Mouse (Mus musculus): ENCODE measurements around the gene Lrrc49. TPM values are rescaled to one million over a fixed set of nuclear protein-coding genes. Genes with fewer than 3 reads are reported as not detected.

Lrrc49 gene
- polyA plus RNA-seq, 2 experiments, result 15.3 to 16.2 TPM

DNA sequence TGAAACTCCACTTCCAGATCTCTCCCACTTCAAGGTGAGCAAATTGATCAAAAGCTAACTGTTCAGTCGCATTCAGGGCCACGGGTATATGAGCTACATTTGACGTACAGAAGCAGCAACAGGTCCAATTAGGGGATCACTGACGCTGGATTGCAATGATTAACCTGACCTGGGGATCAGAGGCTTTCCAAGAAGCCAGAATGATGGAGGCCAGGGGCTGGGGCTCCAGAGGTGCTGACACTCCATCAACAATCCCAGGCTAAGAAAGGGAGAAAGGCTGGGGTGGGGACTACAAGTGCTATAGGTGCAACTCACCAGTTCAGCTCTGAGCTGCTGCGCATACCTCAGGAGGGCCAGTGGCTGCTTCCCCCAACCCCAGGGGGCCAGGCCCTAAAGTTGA, 166.8 kb downstream of the Lrrc49 start:
- Histone ChIP-seq H3K36me3 (ENCODE audit: control insufficient read depth, insufficient read depth, low read length) (no peaks in the 10 kb centered on the region), H3K4me1 (ENCODE audit: control insufficient read depth, insufficient read depth, low read length) (peaks cover 30% of the 10 kb centered on the region), H3K9me3 (ENCODE audit: control insufficient read depth, low read length) (no peaks in the 10 kb centered on the region), H3K4me2 (replicated peaks; ENCODE audit: low read depth, low read length, severe bottlenecking) (peak overlapping the region; percentile 88), H3K27me3 (ENCODE audit: control insufficient read depth, insufficient read depth, low read length) (0 out of 2 replicates have a peak, but pooled peaks cover 14% of the 10 kb centered on the region), H3K4me3 (replicated peaks; ENCODE audit: low read length) (peak overlapping the region; percentile 62), H3K9ac (ENCODE audit: low read depth, low read length, severe bottlenecking) (peak overlapping the region; percentile 71), H3K27ac (replicated peaks; ENCODE audit: low read depth, low read length) (no peak overlapping the region)
- WGBS, result 17% methylated on average over 5 of the region's 5 CpGs
- no peak for TF ChIP-seq POLR2A (IDR thresholded peaks at IDR 0.05; ENCODE audit: borderline replicate concordance, extremely low read depth, insufficient read depth, insufficient read length)
- ATAC-seq (ENCODE audit: low FRiP score, low read depth), result no peak
- no peak for DNase-seq (ENCODE audit: low spot score)

DNA sequence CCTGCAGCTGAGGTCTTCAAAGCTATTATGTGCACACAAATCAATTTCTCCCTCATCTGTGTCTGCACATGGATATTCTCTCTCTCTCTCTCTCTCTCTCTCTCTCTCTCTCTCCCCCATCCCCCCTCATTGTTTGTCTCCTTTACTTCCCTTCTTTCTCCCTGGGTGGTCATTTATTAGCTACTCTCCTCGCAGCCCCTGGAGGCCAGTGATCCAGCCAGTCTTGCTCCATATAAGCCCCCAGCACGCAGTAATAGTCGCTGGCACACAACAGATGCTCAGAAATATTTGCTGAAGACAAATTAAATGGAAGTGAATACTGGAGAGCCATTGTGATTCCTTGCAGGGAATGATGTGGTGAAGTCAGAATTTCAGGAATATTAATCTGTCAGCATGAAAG, 168.4 kb downstream of the Lrrc49 start:
- 11% methylated on average over 3 of the region's 3 CpGs for WGBS
- no peaks in the 10 kb centered on the region for H3K36me3 ChIP-seq (ENCODE audit: control insufficient read depth, insufficient read depth, low read length)
- no peak overlapping the region for H3K9ac ChIP-seq (ENCODE audit: low read depth, low read length, severe bottlenecking)
- no peaks in the 10 kb centered on the region for H3K9me3 ChIP-seq (ENCODE audit: control insufficient read depth, low read length)
- 0 out of 2 replicates have a peak, but pooled peaks cover 14% of the 10 kb centered on the region for H3K27me3 ChIP-seq (ENCODE audit: control insufficient read depth, insufficient read depth, low read length)
- H3K4me2 ChIP-seq (replicated peaks; ENCODE audit: low read depth, low read length, severe bottlenecking), result peak overlapping the region; percentile 88
- peaks cover 22% of the 10 kb centered on the region; the same call in 1 of the 2 replicates for H3K4me1 ChIP-seq (ENCODE audit: control insufficient read depth, insufficient read depth, low read length)
- no peak for TF ChIP-seq POLR2A (IDR thresholded peaks at IDR 0.05; ENCODE audit: borderline replicate concordance, extremely low read depth, insufficient read depth, insufficient read length)
- DNase-seq (ENCODE audit: low spot score) (no peak), ATAC-seq (ENCODE audit: low FRiP score, low read depth) (no peak)
- H3K27ac ChIP-seq (replicated peaks; ENCODE audit: low read depth, low read length), result no peak overlapping the region
- no peak overlapping the region for H3K4me3 ChIP-seq (replicated peaks; ENCODE audit: low read length)

Other genes starting within 250 kb of the Lrrc49 start
- gene Thsd4, start 166.1 kb downstream of the Lrrc49 start, polyA plus RNA-seq (2012; rRNA removed), result 30.8 and 37.7 TPM in 2 replicates
- gene Thsd4, start 166.1 kb downstream of the Lrrc49 start, polyA plus RNA-seq (2014; fragmentation: Nextera tagmentation; extraction: Ambion mirVana), result 31.2 and 36.5 TPM in 2 replicates
- gene Larp6, start 24.8 kb upstream of the Lrrc49 start, polyA plus RNA-seq (2012; rRNA removed), result 3.8 and 4.3 TPM in 2 replicates
- 3.8 and 4.7 TPM in 2 replicates for gene Larp6, start 24.8 kb upstream of the Lrrc49 start, polyA plus RNA-seq (2014; fragmentation: Nextera tagmentation; extraction: Ambion mirVana)
- gene Uaca, start 106.4 kb upstream of the Lrrc49 start, polyA plus RNA-seq (2012; rRNA removed), result 14.8 and 23.5 TPM in 2 replicates
- 13.2 and 21.7 TPM in 2 replicates for gene Uaca, start 106.4 kb upstream of the Lrrc49 start, polyA plus RNA-seq (2014; fragmentation: Nextera tagmentation; extraction: Ambion mirVana)

Data from limb, embryonic 14.5 days (tissue).